Mouse (Mus musculus): ENCODE measurements around the gene Ubxn6.
A peak's percentile ranks its signal among the peaks of the same experiment; 100 is the strongest.

The Ubxn6 gene

DNA sequence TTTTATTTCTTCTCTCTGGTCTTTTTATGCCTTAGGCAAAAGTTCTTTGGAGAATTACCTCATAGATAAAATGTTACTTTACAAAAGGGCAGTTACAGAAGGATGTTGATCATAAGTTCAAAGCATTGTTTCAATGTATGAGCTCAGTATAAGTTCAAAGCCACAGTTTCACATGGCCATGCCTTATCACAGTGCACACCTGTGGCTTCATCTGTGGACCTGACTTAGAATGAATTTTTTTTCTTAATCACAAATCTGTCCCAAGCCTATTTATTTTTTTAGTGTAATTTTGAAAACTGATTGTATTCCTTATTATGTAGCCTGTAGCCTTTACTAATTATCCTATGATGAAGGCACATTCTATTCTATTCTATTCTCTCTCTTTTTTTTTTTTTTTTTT is 19.9 kb downstream of the Ubxn6 start:
- DNase-seq (ENCODE audit: low spot score), result no peak

DNA sequence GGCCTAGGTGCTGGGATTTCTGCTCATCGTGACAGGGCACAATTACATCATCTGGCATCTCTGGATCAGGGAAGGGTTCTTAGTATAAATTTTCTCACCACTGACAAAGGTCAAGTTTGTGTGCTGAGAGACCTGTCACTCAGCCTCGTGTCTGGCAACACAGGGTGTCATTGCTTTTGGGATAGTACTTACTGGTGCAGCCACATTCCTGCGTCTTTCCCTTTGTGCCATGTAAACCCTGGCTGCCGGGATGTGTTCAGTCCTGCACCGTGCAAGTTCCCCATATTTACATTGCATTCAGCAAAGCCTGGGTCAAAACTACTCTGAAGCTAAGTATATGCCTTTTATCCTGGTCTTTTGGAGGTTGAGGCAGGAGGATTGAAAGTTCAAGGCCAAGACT is 23.5 kb downstream of the Ubxn6 start:
- no peak for DNase-seq (ENCODE audit: low spot score)

DNA sequence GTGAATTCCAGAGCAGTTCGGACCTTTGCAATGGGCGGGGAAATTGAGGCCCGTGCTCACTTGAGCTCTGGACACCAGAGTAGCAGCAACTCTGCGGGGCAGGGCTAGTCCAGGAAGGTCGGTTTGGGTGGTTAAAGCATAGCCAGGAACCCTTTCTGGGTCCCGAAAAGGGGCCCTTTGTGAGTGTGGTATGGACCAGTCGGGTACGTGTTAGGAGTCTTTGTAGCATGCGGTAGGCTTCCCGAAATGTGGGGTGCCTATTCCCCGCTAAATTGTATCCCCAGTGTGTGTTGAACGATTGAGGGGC is 34.0 kb downstream of the Ubxn6 start:
- no peak for DNase-seq (ENCODE audit: low spot score)

GRCm38 (mm10) chr17:56040030-56040856 is 34.6 kb downstream of the Ubxn6 start, which contains the start of gene Chaf1a:
Chaf1a (plus strand) TSS chr17:56040439.
- DNase-seq (ENCODE audit: low spot score), result peak; percentile 100

- DNase-seq (ENCODE audit: low spot score), result no peak
These were observed 35.5 kb downstream of the Ubxn6 start for GRCm38 (mm10) chr17:56039345-56039744.

DNA sequence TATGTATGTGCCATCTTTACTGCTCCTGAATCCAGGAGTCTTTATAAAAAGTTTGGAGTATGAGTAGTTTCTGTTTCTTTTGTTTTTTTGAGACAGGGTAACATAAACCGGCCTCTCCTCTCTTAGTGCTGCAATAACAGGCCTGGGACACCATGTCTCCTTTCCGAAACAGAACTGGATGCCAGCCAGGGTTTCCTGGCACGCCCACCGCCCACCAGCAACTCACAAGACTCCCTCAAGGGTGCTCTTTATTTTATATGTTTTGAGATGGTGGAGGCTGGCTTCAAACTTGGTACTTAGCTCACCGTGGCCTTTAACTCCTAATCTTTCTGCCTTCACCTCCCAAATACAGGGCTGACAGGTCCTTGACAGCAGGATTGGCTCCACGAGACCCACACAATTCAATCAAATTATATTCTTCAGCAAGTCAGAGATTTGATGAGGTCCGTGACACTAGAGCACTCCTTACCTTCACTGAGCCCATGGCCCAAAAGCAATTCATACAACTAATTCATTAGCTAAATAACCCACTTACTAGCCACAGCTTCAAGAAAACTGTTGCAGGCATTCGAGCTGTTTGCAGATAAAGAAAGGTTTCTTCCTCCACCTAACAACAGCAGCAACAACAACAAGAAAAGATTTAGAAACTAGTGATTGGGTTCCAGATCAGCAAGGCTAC is 36.1 kb downstream of the Ubxn6 start:
- DNase-seq (ENCODE audit: low spot score), result no peak

DNA sequence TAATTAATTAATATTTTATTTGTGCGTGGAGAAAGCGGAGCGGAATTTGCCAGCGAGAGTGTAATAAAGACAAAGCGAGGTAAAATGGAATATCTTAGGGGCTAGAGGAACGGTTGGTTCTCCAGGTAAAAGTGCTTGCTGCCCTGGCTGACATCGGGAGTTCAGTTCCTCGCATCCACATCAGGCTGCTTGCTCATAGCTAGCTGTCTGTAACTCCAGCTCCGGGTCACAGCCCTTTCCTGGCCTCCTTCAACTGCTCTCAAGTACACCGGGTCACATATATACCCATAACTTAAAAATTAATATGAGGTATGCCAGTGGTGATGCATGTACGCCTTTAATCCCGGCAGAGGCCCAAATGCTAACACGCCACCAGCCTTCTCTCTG is 37.9 kb downstream of the Ubxn6 start:
- no peak for DNase-seq (ENCODE audit: low spot score)

GRCm38 (mm10) chr17:56036176-56036900 is 38.5 kb downstream of the Ubxn6 start, which contains the start of gene Sh3gl1:
Sh3gl1 (minus strand) TSS chr17:56036635.
- peak; percentile 97 for DNase-seq (ENCODE audit: low spot score)

DNA sequence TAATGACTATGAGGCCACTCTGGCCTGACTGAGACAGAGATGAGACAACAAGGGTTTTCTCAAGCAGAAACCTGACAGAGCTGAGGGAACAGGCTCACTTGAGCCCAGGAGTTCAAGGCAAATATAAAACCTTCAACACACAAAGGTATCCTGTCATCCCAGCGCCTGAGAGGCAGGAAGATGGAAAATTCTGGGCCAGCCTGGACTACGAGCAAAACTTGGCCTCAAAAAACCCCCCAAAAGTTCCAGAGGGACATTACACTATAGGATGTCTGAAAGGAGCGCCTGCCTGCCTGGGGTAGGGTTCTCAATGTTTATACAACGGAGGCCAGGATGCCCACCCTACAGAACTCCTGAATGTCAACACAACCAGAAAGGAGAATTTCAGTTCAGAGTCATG is 39.6 kb downstream of the Ubxn6 start:
- no peak for DNase-seq (ENCODE audit: low spot score)

DNA sequence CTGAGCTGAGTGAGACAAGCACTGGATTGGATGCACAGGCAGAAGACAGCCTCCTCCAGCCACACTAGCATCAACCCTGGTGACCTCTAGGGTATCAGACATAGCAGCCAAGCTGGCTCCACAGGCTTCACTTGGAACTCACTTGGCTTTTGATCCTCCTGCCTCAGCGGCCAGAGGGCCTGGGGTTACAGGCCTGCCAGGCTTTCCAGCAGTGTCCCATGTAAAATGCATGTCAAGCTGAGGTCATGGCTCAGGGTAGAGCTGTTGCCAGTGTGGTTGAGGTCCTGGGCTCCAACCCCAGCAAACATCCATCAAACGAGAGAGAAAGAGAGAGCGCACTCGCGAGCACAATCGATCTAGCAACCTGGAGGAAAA is 40.1 kb downstream of the Ubxn6 start:
- DNase-seq (ENCODE audit: low spot score), result no peak

DNA sequence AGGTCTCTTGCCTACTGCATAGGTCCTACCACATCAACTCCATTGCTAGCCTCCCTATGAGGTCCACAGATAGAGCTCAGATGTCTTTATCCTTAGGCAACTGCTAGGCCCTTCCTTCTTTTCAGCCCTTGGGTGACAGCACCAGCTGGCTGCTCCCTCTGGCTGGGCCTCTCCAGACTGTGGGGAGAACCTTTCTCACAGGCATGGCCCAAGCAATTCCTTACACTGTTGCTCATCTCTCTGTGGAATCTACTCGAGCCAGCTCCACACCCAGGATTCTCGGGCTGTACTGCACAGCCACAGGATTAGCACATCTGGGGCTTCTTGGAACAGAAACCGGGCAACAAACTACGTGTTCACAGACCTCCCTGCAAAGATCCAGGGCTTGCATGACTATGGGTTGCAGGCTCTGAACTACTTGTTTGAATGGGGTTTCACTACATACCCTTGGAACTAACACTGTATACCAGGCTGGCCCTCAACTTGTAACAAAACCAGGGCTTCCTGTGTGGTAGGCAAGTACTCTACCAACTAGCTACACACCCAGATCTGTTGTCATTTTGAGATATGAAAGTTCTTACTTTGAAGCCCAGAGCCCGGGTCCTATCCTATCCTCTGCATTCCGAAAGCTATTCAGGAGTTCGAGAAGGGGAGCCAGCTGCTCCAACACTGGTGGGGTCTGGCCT is 40.6 kb downstream of the Ubxn6 start:
- DNase-seq (ENCODE audit: low spot score), result no peak

DNA sequence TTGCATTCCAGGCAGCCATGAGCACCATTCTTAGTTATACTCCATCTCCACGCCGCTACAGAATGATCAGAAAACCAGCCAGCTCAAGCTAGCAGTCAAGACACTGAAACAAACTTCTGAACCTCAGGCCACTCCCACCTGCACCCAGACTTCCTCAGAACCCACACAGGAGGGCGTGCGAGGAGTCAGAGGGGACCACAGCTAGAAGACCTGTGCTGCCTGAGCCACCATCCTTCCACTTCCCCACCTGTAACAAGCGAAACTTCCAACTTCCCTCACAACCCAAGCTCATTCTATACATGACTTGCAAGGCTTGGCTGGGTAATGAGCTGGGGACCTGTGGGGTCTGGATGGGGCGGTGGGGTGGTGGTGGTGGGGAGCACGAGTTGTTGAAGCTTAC is 42.0 kb downstream of the Ubxn6 start:
- no peak for DNase-seq (ENCODE audit: low spot score)

DNA sequence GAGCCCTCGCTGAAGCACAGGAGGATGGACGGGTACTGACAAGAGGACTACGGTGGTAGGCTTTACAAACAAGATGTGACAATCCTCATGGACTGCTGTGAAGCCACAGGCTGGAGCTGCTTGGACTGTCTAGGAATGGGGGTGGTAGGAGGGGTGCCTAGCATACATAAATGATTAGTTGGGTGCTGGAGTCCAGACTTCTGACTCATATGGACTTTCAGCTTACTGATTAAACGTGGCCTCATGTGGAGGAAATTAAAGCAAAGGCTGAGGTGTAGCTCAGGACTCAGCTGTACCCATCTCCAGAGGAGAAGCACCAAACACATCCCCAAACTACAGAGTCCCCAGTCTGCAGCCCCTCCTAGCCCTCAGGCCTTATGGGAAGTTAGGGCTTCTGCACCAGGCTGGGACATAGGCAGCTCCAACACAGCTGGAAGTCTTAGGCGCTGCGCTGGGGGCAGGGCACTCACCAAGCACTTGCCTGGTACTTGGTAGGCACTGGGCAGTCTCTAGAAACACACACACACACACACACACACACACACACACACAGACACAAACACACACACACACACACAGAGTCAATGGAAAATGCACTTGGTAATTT is 42.6 kb downstream of the Ubxn6 start:
- DNase-seq (ENCODE audit: low spot score), result no peak

DNA sequence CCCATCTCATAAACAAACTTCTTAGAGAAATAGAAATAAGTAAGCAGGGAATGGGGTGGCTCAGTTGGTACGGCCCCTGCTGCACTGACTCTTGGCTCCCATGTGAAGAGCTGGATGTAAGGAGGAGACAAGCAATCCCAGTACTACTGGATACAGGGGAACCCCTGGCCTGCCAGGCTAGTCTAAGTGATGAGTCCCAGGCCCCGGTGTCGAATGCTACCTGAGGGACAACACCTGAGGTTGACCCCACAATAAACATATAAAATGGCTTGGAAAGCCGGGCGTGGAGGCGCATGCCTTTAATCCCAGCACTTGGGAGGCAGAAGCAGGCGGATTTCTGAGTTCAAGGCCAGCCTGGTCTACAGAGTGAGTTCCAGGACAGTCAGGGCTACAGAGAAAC is 43.4 kb downstream of the Ubxn6 start:
- DNase-seq (ENCODE audit: low spot score), result no peak

DNA sequence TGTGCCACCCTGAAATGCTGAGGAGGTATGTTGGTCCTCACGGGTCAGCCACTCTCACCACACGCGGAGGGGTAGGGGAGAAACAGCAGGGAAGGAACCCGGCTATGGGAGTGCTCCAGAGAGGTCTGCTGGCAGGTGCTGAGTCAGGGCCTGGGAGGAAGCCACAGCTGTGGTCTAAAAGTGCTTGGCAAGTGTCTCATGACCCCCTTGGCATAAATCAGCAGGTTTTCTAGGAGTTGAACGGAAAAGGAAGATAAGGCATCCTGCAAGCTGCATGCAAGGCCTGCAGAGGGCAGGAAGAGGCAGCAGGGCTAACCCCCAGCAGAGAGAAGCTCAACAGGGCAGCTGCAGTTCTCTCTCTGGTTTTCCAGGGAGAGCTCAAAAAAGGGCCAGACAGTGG is 43.9 kb downstream of the Ubxn6 start:
- DNase-seq (ENCODE audit: low spot score), result no peak

GRCm38 (mm10) chr17:56030238-56030870 is 44.5 kb downstream of the Ubxn6 start:
- DNase-seq (ENCODE audit: low spot score), result no peak

DNA sequence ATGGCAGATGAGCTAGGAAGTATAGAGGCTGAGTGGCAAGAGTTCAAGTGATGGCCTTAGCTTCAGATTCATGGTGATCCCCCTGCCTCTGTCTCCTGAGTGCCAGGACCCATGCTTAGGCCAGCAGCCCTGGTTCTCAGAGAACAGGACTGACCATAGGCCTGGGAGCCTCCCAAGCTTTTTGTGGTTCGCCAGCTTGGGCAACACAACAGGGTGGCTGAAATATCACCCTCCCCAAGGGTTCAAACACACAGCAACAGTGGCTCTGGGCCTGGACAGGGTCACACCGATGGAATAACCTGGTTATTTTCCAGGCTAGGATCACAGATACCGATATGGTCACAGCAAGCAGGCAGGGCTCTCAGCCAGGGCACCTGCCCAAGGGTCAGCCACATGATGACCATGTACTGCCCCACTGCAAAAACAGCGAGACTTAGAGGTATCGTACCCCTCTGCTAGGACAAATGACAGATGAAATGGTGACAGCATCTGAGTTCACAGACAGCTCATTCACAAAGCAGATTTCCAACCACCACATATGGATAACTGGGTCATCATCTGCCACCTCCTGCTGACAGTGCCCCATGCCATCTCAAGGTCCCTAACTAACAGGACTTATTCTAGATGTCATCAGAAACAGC is 46.9 kb downstream of the Ubxn6 start:
- no peak for DNase-seq (ENCODE audit: low spot score)

GRCm38 (mm10) chr17:56026881-56027280 is 47.9 kb downstream of the Ubxn6 start:
- no peak for DNase-seq (ENCODE audit: low spot score)

GRCm38 (mm10) chr17:56026303-56026702 is 48.5 kb downstream of the Ubxn6 start:
- DNase-seq (ENCODE audit: low spot score), result no peak

- DNase-seq (ENCODE audit: low spot score), result no peak
These were observed 49.9 kb downstream of the Ubxn6 start for GRCm38 (mm10) chr17:56024931-56025330.

- DNase-seq (ENCODE audit: low spot score), result no peak
These were observed 50.4 kb downstream of the Ubxn6 start for GRCm38 (mm10) chr17:56024476-56024875.

Measured in embryo, embryonic 10 days (tissue).